22 mouse cellular contexts compared by ENCODE assay signal in genomic region chr10:89508567-89508966, GRCm38 (mm10). TPM values are rescaled to one million over a fixed set of nuclear protein-coding genes. Genes with fewer than 3 reads are reported as not detected.
"Had no signal": no experiment of that assay in that cellular context is flagged by ENCODE, and none has a peak within 500 bp of the region (broad histone marks: within the 10 kb centered on the region; RNA-seq: fewer than 3 reads in every experiment).

No protein-coding gene starts in this region.

- H3K27me3 ChIP-seq: limb, embryonic 13.5 days; lung, embryonic 15.5 days; neural tube, embryonic 12.5 days; neural tube, embryonic 15.5 days had no signal

- H3K4me1 ChIP-seq: limb, embryonic 10.5 days; limb, embryonic 13.5 days; lung, embryonic 15.5 days; neural tube, embryonic 12.5 days; neural tube, embryonic 15.5 days had no signal

- H3K9me3 ChIP-seq: limb, embryonic 10.5 days; limb, embryonic 13.5 days; lung, embryonic 15.5 days; neural tube, embryonic 12.5 days; neural tube, embryonic 15.5 days had no signal

- H3K4me3 ChIP-seq: limb, embryonic 10.5 days; limb, embryonic 13.5 days; lung, embryonic 15.5 days; neural tube, embryonic 12.5 days; neural tube, embryonic 15.5 days had no signal

- H3K27ac ChIP-seq: limb, embryonic 10.5 days; limb, embryonic 13.5 days; liver, embryonic 14.5 days; lung, embryonic 15.5 days; neural tube, embryonic 12.5 days; neural tube, embryonic 15.5 days; stomach, postnatal 0 days had no signal

- DNase-seq: kidney, adult 18-20 months; kidney, adult 9 months; kidney, postnatal 14 days; kidney, postnatal 4 days; lung, adult 18-20 months; lung, postnatal 10 days; lung, postnatal 36 days; midbrain, embryonic 14.5 days; right cerebral cortex, postnatal 25 days; thymus, adult 2 months; thymus, postnatal 14 days; thymus, postnatal 4 days had no signal

- ATAC-seq: inflammation-experienced regulatory T-cells, adult 6 months had no signal

- H3K36me3 ChIP-seq: limb, embryonic 10.5 days; limb, embryonic 13.5 days; lung, embryonic 15.5 days; neural tube, embryonic 12.5 days; neural tube, embryonic 15.5 days had no signal

- H3K4me2 ChIP-seq: limb, embryonic 13.5 days; lung, embryonic 15.5 days; midbrain, embryonic 11.5 days; neural tube, embryonic 12.5 days; neural tube, embryonic 15.5 days had no signal

- H3K9ac ChIP-seq: limb, embryonic 13.5 days; liver, embryonic 14.5 days; lung, embryonic 15.5 days; neural tube, embryonic 12.5 days; neural tube, embryonic 15.5 days had no signal

RNA-seq across cellular contexts. Expression of gene Nr1h4, which starts 24.8 kb away (rescaled TPM):
- total RNA-seq: megakaryocyte-erythroid progenitor cell, adult 5-6 weeks had no signal
- polyA plus RNA-seq: inflammation-experienced regulatory T-cells, adult 6 months; limb, embryonic 10.5 days; limb, embryonic 13.5 days; midbrain, embryonic 14.5 days; neural tube, embryonic 12.5 days; neural tube, embryonic 15.5 days had no signal
